Mouse (Mus musculus) intestine, postnatal 0 days (tissue): Measurements from ENCODE around the gene C2cd5. TPM values are rescaled to one million over a fixed set of nuclear protein-coding genes. Genes with fewer than 3 reads are reported as not detected.

Experiments
- ATAC-seq: fragments of 200-750 bp; cut with Nextera tagmentation; 2 replicates; pipeline ENCODE4 v1.8.0; 2017; ENCODE audit warnings: mild to moderate bottlenecking, moderate TSS enrichment, moderate library complexity
- H3K27ac ChIP-seq: fragments of 300-500 bp; sonication (generic); 2 replicates; pipeline ENCODE4 v1.5.1; 2014; ENCODE audit warnings: mild to moderate bottlenecking, low read depth, low read length, moderate library complexity
- H3K27me3 ChIP-seq: fragments of 300-500 bp; sonication (generic); replicated peaks from 2 replicates; pipeline ENCODE4 v1.6.1; 2014; ENCODE audit warnings: low read length, mixed read lengths; ENCODE audit not compliant: control insufficient read depth, insufficient read depth
- H3K36me3 ChIP-seq: fragments of 300-500 bp; sonication (generic); 2 replicates; pipeline ENCODE4 v1.6.1; 2014; ENCODE audit warnings: mild to moderate bottlenecking, moderate library complexity; ENCODE audit not compliant: control insufficient read depth, insufficient read depth
- H3K4me1 ChIP-seq: fragments of 300-500 bp; sonication (generic); replicated peaks from 2 replicates; pipeline ENCODE4 v1.6.1; 2014; ENCODE audit warnings: antibody characterized with exemption, low read length, mixed read lengths; ENCODE audit not compliant: control insufficient read depth, insufficient read depth
- H3K4me2 ChIP-seq: fragments of 300-500 bp; sonication (generic); replicated peaks from 2 replicates; pipeline ENCODE4 v1.6.1; 2014; ENCODE audit warnings: low read depth, mild to moderate bottlenecking, moderate library complexity
- H3K4me3 ChIP-seq: fragments of 300-500 bp; sonication (generic); 2 replicates; pipeline ENCODE4 v1.5.1; 2014; ENCODE audit warnings: low read depth, low read length
- H3K9ac ChIP-seq: fragments of 300-500 bp; sonication (generic); 2 replicates; pipeline ENCODE4 v1.6.1; 2014; ENCODE audit warnings: mild to moderate bottlenecking, low read depth, low read length
- H3K9me3 ChIP-seq: fragments of 300-500 bp; sonication (generic); 2 replicates; pipeline ENCODE4 v1.6.1; 2016; ENCODE audit warnings: mixed run types; ENCODE audit not compliant: control insufficient read depth
- CTCF ChIP-seq: sonication (generic); IDR thresholded peaks from 2 replicates; pipeline ENCODE4 v1.5.1; 2016; ENCODE audit warnings: low read depth, mild to moderate bottlenecking, control low read depth, antibody characterized with exemption, moderate library complexity
- WGBS: fragments of 180-500 bp; shearing (Covaris S2); extraction: QIAGEN DNeasy Blood & Tissue Kit; methylation state at CpG from one replicate; pipeline ENCODE4 v1.1.7; 2014; 5-methylcytosine and 5-hydroxymethylcytosine counted together
- polyA plus RNA-seq: library from polyadenylated mRNA; unstranded; fragments of >200 nt; fragmentation: Nextera tagmentation; extraction: Ambion mirVana; gene quantifications from 2 replicates; pipeline ENCODE4 v1.2.1, GENCODE M21; 2015

C2cd5 gene
- polyA plus RNA-seq, 1 experiment from 2014 or later, result 10.2 TPM

DNA sequence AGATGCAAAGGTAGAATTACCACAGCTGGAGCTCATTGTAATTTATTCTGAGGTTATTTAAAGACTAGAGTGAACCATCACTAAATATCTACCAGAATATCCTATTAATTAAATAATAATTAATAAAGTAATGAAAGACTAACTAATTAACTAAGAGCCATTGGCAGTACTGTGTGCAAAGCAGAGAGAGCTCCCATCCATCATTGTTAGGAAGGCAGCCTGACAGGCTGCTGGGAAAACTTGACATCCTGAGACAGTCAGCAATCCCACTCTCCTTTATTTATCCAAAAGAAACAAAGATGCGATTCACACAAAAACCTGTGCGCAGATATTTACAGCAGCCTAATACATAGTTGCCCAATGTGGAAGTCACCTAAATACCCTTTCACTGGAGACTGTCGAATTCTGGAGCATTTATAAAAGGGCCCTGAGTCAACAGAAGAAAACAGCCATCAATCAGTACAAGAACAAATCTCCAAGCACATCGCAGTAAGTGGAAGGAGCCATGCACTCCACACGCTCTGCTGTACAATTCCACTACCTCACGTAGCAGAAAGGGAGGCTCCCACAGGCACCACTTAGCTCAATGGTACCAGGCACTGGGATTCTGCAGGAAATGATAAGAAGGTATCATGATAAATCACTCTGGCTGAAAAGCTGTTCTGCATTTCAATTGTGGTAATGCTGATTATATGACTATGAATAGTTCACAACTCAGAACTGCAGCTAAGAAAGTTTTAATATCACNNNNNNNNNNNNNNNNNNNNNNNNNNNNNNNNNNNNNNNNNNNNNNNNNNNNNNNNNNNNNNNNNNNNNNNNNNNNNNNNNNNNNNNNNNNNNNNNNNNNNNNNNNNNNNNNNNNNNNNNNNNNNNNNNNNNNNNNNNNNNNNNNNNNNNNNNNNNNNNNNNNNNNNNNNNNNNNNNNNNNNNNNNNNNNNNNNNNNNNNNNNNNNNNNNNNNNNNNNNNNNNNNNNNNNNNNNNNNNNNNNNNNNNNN is 120.0 kb downstream of the C2cd5 start:
- no peak for TF ChIP-seq CTCF
- no peaks in the 10 kb centered on the region for H3K36me3 ChIP-seq
- no peak overlapping the region for H3K9ac ChIP-seq
- H3K27me3 ChIP-seq, result no peaks in the 10 kb centered on the region
- H3K4me3 ChIP-seq, result no peak overlapping the region
- H3K4me1 ChIP-seq, result no peaks in the 10 kb centered on the region
- H3K27ac ChIP-seq, result no peak overlapping the region
- 25% methylated on average over 6 of the region's 6 CpGs for WGBS
- H3K9me3 ChIP-seq, result no peaks in the 10 kb centered on the region
- ATAC-seq, result no peak
- H3K4me2 ChIP-seq, result no peak overlapping the region

DNA sequence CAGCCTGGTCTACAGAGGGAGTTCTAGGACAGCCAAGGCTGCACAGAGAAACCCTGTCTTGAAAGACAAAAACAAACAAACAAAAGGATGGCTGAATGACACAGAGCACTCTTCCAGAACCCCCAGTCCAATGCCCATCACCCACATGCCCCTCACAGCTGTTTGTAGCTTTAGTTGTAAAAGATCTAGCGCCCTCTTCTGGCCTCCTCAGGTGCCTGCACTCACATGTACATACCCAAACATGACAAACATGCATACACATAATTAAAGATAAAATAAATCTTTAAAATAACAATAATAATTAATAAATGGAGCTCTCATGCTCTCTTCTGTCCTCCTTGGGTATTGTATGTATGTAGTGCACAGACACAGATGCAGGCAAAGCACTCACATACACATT is 122.7 kb downstream of the C2cd5 start:
- no peak overlapping the region for H3K9ac ChIP-seq
- no peak for ATAC-seq
- H3K4me1 ChIP-seq, result no peaks in the 10 kb centered on the region
- H3K4me3 ChIP-seq, result no peak overlapping the region
- H3K4me2 ChIP-seq, result no peak overlapping the region
- no peak for TF ChIP-seq CTCF
- 48% methylated on average over 1 of the region's 1 CpGs for WGBS
- no peaks in the 10 kb centered on the region for H3K36me3 ChIP-seq
- H3K27ac ChIP-seq, result no peak overlapping the region
- no peaks in the 10 kb centered on the region for H3K27me3 ChIP-seq
- H3K9me3 ChIP-seq, result no peaks in the 10 kb centered on the region

DNA sequence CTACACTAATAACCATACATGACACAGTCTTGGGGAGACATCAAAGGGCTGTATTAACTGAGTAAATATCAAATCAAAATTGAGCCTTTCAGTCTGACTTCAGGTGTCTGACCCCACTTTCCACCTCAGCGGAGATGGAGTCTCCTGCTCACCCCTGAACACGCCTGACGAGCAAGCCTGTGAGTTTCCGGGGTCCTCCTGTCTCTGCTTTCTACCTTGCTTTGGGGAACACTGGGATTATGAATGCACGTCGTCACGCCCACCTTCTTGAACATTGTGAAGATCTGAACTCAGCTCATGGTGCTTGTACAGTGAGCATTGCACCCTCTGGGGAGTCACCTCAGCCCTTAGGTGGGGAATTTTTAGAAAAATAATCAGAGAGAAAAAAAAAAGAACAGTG is 126.7 kb downstream of the C2cd5 start:
- no peaks in the 10 kb centered on the region for H3K36me3 ChIP-seq
- no peak overlapping the region for H3K9ac ChIP-seq
- no peak overlapping the region for H3K27ac ChIP-seq
- WGBS, result 91% methylated on average over 7 of the region's 7 CpGs
- no peak overlapping the region for H3K4me3 ChIP-seq
- ATAC-seq, result no peak
- no peaks in the 10 kb centered on the region for H3K9me3 ChIP-seq
- H3K4me1 ChIP-seq, result no peaks in the 10 kb centered on the region
- no peak for TF ChIP-seq CTCF
- H3K27me3 ChIP-seq, result no peaks in the 10 kb centered on the region
- H3K4me2 ChIP-seq, result no peak overlapping the region

DNA sequence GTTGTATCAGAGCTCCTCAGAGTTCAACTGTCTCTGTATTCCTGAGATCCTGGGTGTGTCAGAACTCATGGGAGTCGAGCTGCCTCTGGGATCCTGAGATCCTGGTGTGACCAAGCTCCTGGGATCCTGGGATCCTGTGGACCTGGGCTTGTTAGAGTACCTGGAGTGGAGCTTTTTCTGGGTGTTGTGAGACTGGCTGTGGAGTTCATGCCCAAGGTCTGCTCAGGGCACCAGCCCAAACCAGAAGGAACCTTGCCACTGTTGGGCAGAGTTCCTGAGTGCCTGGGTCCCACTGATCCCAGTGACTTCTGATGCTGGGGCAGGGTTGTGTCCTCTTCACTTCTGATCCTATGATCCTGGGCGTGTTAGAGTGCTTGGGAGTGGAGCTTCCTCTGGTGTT is 127.7 kb downstream of the C2cd5 start:
- 58% methylated on average over 2 of the region's 2 CpGs for WGBS
- ATAC-seq, result no peak
- TF ChIP-seq CTCF, result no peak

DNA sequence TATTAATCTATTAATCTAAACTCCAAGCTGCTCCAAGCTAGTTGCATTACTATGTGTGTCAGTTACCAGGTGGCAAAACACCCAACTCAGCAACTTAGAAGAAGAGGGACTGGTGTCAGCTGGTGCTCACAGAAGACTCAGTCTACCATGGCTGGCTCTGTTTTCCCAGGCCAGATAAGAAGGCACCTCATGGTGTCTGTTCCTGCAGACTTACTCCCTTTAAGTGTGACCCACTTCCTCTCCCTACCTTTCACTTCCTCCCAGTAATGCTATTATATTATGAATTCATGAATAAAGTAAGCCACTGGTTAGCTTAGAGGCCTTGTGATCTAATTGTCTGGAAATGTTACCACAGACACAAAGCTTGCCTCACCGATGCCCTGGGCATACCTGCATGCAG is 132.5 kb downstream of the C2cd5 start:
- Histone ChIP-seq H3K9me3 (no peaks in the 10 kb centered on the region), H3K27ac (no peak overlapping the region), H3K9ac (no peak overlapping the region), H3K4me2 (no peak overlapping the region), H3K4me1 (no peaks in the 10 kb centered on the region), H3K4me3 (no peak overlapping the region), H3K27me3 (peaks cover 23% of the 10 kb centered on the region), H3K36me3 (no peaks in the 10 kb centered on the region)
- no peak for TF ChIP-seq CTCF
- 90% methylated on average over 1 of the region's 1 CpGs for WGBS
- no peak for ATAC-seq

More for the DNA sequence above, 127.7 kb downstream of the C2cd5 start:
- Histone ChIP-seq H3K27me3 (no peaks in the 10 kb centered on the region), H3K9ac (no peak overlapping the region), H3K36me3 (no peaks in the 10 kb centered on the region), H3K4me3 (no peak overlapping the region), H3K27ac (no peak overlapping the region), H3K4me2 (no peak overlapping the region), H3K9me3 (no peaks in the 10 kb centered on the region), H3K4me1 (no peaks in the 10 kb centered on the region)

DNA sequence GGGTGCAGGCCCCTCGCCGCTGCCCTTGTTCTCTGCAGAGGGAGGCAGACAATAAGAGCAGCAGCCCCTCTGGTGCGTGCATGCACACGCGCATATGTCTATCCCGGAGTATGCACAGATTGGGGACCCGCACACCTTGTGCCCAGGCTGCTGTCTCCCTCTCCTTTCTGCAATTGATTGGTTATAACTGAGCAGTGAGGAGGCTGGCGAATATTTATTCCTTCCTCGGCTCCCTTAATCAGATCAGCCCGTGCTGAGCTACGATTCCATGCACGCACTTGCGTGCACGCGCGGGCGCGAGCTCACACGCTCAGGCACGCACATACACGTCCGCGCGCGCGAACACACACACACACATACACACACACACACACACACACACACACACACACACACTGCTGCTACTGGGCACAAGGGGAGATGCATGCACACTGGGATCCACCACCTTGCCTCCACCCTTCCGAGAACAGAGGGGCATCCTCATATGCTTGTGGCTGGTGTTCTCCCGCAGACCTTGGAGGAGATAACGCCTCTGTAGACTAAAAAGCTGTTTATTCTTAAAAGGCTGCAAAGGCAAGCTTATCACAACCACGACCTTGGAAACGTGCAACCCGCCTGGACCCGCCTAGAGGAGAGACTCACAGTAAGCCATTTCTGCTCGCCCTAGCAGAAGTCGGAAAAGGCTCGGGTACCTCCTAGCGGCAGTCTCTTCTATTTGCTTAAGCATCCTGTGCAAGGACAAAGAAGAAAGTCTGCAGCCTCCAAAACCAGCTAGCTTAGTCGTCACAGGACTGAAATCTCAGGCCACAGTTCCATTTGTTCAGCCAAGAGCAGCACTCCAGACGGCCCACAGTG is 135.2 kb downstream of the C2cd5 start:
- H3K27me3 ChIP-seq, result peaks cover 23% of the 10 kb centered on the region
- H3K4me3 ChIP-seq, result peak overlapping the region; percentile 44
- under 1% methylated on average over 39 of the region's 39 CpGs for WGBS
- no peaks in the 10 kb centered on the region for H3K36me3 ChIP-seq
- peak; percentile 33; the same call in 1 of the 2 replicates for ATAC-seq
- no peak overlapping the region for H3K27ac ChIP-seq
- peak overlapping the region; percentile 71 for H3K4me2 ChIP-seq
- no peaks in the 10 kb centered on the region for H3K4me1 ChIP-seq
- H3K9ac ChIP-seq, result no peak overlapping the region
- no peaks in the 10 kb centered on the region for H3K9me3 ChIP-seq
- peak; percentile 79 for TF ChIP-seq CTCF
